Mouse (Mus musculus) layer of hippocampus, adult 11-12 months (tissue): ENCODE data around the gene Slc25a17.

Source experiments
- DNase-seq: peaks from one replicate; pipeline ENCODE4 v3.0.0; 2022; ENCODE audit warnings: low spot score

Slc25a17 gene

DNA sequence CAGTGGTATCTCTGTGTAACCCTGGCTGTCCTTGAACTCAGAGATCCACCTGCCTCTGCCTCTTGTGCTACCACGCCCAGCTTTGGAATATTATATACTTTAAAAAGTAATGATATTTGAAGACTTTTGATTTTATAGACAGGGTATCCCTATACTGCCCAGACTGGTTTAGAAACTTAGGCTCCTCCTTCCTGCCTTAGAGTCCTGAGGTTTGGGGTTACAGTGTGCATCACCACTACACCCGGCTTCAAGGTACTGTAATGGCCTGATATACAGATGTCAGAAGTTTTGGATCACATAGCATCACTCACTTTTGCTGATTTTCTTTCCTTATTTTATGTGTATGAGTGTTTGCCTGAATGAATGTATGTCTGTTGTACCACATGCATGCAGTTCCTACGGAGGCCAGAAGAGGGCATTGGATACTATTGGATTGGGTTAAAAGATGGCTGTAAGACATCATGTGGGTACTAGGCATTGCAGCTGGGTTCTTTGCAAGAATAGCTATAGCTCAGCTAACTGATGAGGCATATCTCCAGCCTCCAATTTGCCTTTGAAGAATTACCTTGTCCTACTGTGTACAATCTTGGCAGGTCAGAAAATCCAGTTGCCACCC, 5.4 kb downstream of the Slc25a17 start:
- DNase-seq = no peak

DNA sequence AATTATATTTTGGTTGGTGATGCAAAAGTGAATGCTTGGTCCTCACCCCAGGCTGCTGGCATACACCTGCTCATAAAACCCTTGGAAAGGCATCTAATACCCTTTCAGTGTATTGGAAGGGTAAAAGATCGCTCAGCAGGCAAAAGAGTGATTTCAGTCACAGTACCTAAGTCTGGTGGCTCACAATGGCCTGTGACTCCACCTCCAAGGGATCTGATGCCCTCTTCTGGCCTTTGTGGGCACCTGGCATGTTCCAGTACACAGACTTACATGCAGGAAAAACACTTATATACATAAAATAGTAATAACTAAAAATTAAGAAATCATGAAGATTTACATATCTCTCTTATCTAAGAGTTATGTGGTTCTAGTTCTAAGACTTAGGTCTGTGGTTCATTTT, 8.0 kb downstream of the Slc25a17 start:
- DNase-seq = no peak

DNA sequence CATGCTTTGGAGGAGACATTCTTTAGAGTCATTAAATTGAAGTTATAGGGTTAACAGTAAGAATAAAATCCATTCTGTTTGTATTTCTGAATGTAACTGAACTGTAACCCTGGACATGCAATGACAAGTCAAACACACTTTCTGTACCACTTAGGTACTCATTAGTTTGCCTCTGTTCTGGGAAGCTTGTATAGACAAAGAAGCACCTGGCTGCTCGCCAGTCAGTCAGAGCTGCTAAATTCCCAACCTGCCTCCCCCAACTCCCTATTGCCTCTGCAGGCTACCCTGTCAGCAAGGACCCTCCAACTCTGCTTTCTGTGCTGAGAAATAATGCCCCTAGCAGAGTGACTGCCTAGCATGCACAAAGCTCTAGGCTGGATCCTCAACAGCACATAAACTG, 10.2 kb downstream of the Slc25a17 start:
- no peak for DNase-seq

GRCm38 (mm10) chr15:81348366-81348765, 12.2 kb downstream of the Slc25a17 start:
- DNase-seq = no peak

DNA sequence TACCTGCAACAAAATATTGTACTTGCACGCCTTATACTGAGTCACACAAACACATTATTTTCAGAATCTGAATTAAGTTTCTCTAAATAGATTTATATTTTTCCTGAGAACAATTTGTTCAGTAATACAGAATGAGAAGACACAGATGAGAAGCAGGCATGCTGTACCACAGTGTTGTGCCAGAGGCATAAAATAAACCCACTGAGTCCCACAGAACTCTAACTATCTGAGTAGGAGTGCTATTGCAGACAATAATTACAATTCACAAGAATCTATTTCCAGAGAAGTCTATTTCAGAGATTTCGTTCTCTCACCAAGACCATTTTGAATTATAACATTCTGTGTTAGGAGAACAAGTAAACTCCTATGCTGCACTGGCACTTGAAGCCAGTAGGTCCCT, 13.1 kb downstream of the Slc25a17 start:
- DNase-seq = peak; percentile 31

- no peak for DNase-seq
These were observed 19.2 kb downstream of the Slc25a17 start for GRCm38 (mm10) chr15:81341426-81341825.

DNA sequence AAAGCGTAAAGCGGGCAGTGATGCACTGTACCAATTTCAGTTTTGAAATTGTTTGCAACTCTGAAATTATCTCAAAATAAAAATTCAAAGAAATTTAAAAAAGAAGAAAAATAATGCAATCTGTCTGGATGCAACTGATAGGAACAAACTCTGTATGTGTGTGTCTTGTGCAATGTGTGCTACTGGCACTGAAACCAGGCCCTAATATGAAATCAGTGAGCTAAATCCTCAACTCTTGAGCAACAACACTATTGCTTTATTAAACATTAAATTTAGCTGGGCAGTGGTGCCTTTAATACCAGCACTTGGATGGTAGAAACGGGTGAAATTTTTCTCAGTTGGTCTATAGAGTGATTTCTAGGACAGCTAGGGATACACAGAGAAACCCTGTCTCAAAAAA, 21.5 kb downstream of the Slc25a17 start:
- DNase-seq = no peak

DNA sequence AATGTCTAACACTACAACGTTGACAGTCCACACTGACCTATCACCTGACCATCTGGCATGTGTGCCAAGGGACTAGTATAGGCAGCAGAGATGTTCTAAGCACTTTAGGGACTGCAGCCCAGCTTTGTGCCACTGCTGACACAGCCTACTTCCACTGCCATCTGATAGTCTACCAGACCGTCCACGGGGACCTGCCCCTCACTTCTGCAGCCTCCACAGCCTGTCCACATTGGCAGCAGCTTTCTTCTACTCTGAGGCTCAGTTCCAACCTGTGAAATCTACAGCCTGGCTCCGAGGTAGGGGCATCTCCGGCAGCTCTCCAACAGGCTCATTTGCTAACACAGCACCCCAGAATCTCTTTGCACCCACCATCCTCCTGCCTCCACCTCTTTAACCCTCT, 24.1 kb downstream of the Slc25a17 start:
- no peak for DNase-seq

GRCm38 (mm10) chr15:81332517-81332916, 28.1 kb downstream of the Slc25a17 start:
- DNase-seq = no peak

DNA sequence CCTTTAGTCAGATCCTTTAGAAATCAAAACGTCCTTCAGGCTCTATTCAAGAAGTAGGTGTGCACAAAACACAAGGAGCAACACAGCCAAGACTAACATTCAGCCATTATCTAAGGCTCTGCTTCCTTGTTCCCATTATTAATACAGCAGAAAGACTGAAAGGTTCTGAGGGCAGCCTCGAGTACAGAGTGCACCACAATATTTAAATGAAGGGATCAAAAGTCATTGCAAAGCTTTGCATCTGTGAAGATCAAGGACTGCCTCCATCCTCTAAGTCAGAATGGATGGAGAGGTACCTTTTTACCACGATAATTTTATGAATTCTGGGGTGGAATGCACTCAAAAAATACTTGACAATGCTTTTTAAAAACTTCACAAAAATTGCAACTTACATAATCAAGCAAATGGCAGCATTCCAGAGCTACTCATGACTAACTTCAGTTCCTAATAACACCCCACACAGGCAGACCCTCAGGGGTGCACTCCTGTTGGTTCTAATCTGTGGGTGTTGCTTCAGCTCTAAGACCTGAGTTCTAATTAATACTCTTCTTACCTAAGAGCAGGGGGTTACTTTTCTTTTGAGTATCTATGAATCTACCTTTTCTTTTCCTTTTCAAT, 29.7 kb downstream of the Slc25a17 start:
- no peak for DNase-seq

DNA sequence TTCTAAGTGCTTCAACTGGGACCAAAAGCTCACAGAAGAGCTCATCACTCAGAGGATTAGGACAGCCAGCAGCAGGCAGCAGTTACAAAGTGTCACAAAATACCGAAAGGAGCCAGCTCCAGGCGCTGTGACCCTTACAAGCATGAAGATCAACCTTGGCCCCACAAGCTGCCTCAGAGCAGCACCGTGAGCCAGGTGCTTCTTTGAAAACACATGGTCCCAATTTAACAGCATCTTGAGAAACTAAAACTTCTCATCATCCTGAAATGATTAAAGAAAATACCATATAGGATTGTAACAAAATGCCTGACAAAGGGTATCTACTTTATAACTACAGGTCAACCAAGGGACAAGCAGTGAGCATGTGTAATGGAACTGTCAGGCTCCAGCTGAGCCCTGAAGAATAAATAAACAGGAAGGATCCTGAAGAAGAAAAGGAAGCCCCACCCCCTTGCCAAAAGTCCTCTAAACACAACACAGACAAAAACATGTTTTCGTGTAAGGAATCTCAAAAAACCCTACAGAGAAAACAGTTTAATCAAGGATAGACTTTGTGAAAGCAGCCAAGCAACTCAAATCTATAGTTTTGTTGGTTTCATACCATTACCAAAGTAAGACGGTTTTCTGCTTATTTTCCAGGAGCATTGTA, 30.8 kb downstream of the Slc25a17 start:
- DNase-seq = no peak

DNA sequence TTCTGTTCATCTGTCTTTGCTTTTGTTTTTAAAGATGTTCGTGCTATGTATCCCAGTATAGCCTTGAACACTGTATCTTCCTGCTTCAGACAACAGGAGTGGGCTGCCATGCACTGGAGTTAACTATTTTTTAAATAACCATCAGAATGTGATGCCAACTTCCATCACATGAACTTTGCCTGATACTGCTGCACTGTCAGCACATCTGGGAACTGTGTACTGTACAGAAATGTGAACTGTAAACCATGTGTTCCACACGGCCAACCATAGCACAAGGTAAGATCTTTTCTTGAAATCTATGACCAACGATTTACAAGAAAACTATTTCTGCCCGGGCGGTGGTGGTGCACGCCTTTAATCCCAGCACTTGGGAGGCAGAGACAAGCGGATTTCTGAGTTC, 33.1 kb downstream of the Slc25a17 start:
- DNase-seq = no peak

GRCm38 (mm10) chr15:81324979-81325378, 35.6 kb downstream of the Slc25a17 start:
- no peak for DNase-seq

DNA sequence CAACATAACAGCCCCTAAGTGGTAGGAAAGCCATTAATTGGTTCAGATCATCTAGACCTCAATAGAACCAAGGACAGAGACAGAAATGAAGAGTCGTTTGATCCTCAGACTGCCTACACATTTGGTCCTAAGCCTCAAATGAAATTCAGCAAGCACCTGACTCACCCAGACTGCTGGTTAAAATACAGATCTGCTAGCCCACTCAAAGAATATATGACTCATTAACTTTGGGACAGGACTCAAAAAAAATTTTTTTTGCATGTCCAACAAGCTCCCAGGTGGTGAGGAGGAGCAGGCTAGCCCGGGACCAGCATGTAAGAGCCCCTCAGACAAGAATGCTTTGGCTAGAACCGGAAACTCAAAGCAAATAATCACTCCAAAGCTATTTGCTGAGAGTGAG, 40.5 kb downstream of the Slc25a17 start:
- DNase-seq = no peak

DNA sequence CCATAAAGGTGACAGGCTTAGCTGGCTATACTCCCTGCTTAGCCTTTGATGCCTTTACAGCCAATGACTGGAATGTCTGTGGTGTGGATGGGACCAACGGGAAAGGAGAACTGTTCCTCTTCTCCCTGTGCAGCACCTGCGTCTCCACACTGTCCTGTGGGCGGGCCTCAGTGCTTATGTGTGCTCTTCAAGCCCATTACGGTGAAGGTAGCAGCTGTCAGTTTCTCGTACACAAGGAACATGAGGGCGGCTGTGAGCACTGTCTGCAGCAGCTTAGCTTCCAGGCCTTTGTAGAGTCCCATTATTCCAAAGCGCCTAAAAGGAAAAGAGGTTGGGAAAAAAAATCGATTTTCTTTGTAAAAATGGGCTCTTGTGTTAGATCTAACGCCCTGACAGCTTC, 41.1 kb downstream of the Slc25a17 start:
- no peak for DNase-seq

GRCm38 (mm10) chr15:81313928-81314327, 46.7 kb downstream of the Slc25a17 start:
- no peak for DNase-seq

DNA sequence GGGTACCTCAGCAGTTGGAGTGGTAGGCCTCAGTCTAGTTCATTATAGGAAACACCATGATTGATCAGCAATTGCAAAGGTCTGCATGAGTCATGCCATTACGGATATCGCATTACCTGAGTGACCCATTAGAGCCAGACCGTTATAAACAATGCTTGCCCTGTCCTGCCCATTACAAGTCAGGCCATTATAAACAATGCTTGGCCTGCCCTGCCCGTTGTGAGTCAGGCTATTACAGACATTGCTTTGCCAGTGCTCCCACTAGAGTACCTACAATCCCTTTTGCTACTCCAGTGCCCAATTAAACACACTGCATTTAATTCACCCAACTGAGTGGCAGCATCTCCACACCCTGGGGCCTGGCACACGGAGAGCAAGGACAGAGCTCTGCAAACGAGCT, 49.6 kb downstream of the Slc25a17 start:
- no peak for DNase-seq

DNA sequence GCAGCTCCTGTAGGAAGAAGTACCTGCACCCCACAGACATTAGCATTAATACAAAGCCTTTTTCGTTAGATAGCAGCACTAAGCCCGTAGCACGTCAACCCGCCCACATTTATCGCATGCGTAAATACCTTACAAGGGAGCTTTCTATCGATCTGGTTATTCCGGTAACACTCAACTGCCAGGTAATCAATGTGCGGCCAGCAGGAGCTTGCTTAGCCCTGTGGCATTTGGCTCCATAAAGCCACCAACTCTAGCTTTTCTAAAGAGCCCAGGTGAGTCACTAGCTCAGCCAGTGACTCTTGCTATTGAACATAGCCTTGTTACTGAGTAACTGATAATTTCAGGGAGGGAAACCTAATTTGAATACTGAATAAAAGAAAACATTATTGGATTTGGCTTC, 50.3 kb downstream of the Slc25a17 start:
- DNase-seq = no peak

GRCm38 (mm10) chr15:81308038-81308437, 52.6 kb downstream of the Slc25a17 start:
- DNase-seq = no peak

- no peak for DNase-seq
These were observed 54.1 kb downstream of the Slc25a17 start for GRCm38 (mm10) chr15:81306501-81306900.

DNA sequence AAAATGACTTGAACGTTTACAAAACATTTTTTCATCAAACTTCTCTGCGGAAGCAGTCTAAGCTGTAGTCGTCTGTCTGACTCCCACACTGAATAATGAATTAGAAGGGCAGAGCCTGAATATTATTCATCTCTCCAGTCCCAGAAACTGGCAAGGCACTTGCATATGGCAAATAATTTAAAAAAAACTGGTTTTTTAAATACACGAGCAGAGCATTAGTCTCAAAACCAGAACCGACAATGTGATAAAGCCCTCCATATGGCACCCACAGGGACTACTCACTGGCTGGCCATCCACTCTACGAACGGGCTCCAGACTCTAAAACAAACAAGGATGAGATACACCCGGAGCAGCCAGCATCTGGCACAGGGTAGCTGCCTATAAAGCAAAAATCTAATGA, 55.6 kb downstream of the Slc25a17 start:
- DNase-seq = no peak

GRCm38 (mm10) chr15:81304006-81304405, 56.6 kb downstream of the Slc25a17 start:
- no peak for DNase-seq

- peak; percentile 31 for DNase-seq
These were observed 58.3 kb downstream of the Slc25a17 start for GRCm38 (mm10) chr15:81302151-81302808.
